Mouse (Mus musculus) stomach, embryonic 16.5 days (tissue): ENCODE measurements around the gene Serpinf2. TPM values are rescaled to one million over a fixed set of nuclear protein-coding genes. Genes with fewer than 3 reads are reported as not detected.
A peak's percentile ranks its signal among the peaks of the same experiment; 100 is the strongest.
"Not testable (repeated sequence)": the region's sequence is repeated elsewhere in the genome, so short reads cannot be mapped to it uniquely, and the experiment has no call there.

Source experiments
- ATAC-seq: fragments of 200-750 bp; cut with Nextera tagmentation; 2 replicates; pipeline ENCODE4 v1.8.0; 2017; ENCODE audit warnings: moderate number of reproducible peaks, moderate TSS enrichment; ENCODE audit not compliant: insufficient read depth, low FRiP score
- H3K27ac ChIP-seq: fragments of 300-500 bp; sonication (generic); 2 replicates; pipeline ENCODE4 v1.5.1; 2014; ENCODE audit warnings: low read length
- H3K27me3 ChIP-seq: fragments of 300-500 bp; sonication (generic); 2 replicates; pipeline ENCODE4 v1.6.1; 2014; ENCODE audit warnings: low read length, control low read depth, mixed read lengths; ENCODE audit not compliant: control insufficient read depth, insufficient read depth
- H3K36me3 ChIP-seq: fragments of 300-500 bp; sonication (generic); 2 replicates; pipeline ENCODE4 v1.6.1; 2014; ENCODE audit warnings: low read length; ENCODE audit not compliant: control insufficient read depth, insufficient read depth
- H3K4me1 ChIP-seq: fragments of 300-500 bp; sonication (generic); 2 replicates; pipeline ENCODE4 v1.6.1; 2014; ENCODE audit warnings: low read length, control low read depth, mixed read lengths; ENCODE audit not compliant: control insufficient read depth, insufficient read depth
- H3K4me2 ChIP-seq: fragments of 300-500 bp; sonication (generic); 2 replicates; pipeline ENCODE4 v1.6.1; 2014; ENCODE audit warnings: low read depth, low read length, mixed read lengths
- H3K4me3 ChIP-seq: fragments of 300-500 bp; sonication (generic); replicated peaks from 2 replicates; pipeline ENCODE4 v1.5.1; 2014; ENCODE audit warnings: mild to moderate bottlenecking, low read length
- H3K9ac ChIP-seq: fragments of 300-500 bp; sonication (generic); 2 replicates; pipeline ENCODE4 v1.6.1; 2014; ENCODE audit warnings: low read length
- H3K9me3 ChIP-seq: fragments of 300-500 bp; sonication (generic); replicated peaks from 2 replicates; pipeline ENCODE4 v1.6.1; 2016; ENCODE audit warnings: low read length, control low read depth; ENCODE audit not compliant: control insufficient read depth
- WGBS: fragments of 180-500 bp; shearing (Covaris S2); extraction: QIAGEN DNeasy Blood & Tissue Kit; methylation state at CpG from one replicate; pipeline ENCODE4 v1.1.7; 2014; 5-methylcytosine and 5-hydroxymethylcytosine counted together
- microRNA counts: library from miRNA; unstranded; fragments of <30 nt; microRNA quantifications from one replicate; lab custom pipeline; 2016
- microRNA-seq: library from miRNA; unstranded; fragments of <30 nt; microRNA quantifications from one replicate; pipeline ENCODE4, GENCODE M21; 2016
- polyA plus RNA-seq: library from polyadenylated mRNA; unstranded; fragments of >200 nt; fragmentation: Nextera tagmentation; extraction: Ambion mirVana; gene quantifications from 2 replicates; pipeline ENCODE4 v1.2.1, GENCODE M21; 2015

The Serpinf2 gene
- polyA plus RNA-seq, 1 experiment from 2014 or later, result 68.3 TPM

GRCm38 (mm10) chr11:75397452-75397851 lies 41.9 kb downstream of the Serpinf2 start:
- no peak for ATAC-seq
- Histone ChIP-seq H3K4me2 (no peak overlapping the region), H3K4me1 (peaks cover 2% of the 10 kb centered on the region; the same call in 1 of the 2 replicates), H3K9ac (no peak overlapping the region), H3K9me3 (no peaks in the 10 kb centered on the region), H3K27ac (no peak overlapping the region), H3K27me3 (no peaks in the 10 kb centered on the region), H3K36me3 (no peaks in the 10 kb centered on the region), H3K4me3 (no peak overlapping the region)
- WGBS, result 71% methylated on average over 7 of the region's 7 CpGs

DNA sequence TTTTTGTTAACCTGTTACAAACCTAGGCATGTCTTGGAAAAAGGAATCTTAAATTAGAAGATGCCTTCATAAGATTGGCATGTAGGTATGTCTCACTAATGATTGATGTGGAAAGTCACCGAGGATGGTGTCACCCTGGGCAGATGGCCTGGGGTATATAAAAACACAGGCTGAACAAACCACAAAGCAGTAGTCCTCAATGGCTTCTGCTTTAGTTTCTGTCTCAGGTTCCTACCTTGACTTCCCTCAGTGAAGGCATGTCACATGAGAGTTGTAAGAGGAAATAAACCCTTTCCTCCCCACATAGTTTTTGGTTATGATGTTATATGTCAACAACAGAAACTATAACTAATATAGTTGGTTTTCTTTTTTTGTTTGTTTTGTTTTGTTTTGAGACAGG lies 43.8 kb downstream of the Serpinf2 start:
- Histone ChIP-seq H3K36me3 (no peaks in the 10 kb centered on the region), H3K27ac (no peak overlapping the region), H3K9ac (no peak overlapping the region), H3K9me3 (no peaks in the 10 kb centered on the region), H3K4me3 (no peak overlapping the region), H3K27me3 (no peaks in the 10 kb centered on the region), H3K4me1 (no peaks in the 10 kb centered on the region), H3K4me2 (no peak overlapping the region)
- no peak for ATAC-seq
- WGBS, result 77% methylated on average over 1 of the region's 1 CpGs

DNA sequence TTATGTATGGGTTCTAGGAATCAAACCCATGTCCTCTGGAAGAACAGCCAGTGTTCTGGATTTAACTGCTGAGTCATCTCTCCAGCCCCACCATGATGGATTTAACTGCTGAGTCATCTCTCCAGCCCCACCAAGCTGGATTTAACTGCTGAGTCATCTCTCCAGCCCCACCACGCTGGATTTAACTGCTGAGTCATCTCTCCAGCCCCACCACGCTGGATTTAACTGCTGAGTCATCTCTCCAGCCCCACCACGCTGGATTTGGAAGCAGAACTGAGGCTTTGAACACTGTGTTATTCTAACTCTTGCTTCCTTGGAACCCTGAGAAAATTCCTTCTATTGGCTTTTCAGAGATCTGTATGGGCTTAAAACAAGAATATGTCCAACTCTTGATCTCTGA lies 55.9 kb downstream of the Serpinf2 start:
- not testable (repeated sequence) for H3K4me2 ChIP-seq, H3K4me1 ChIP-seq, ATAC-seq, H3K27me3 ChIP-seq, H3K27ac ChIP-seq, H3K9ac ChIP-seq, H3K9me3 ChIP-seq, H3K36me3 ChIP-seq, H3K4me3 ChIP-seq
- WGBS, result 47% methylated on average over 3 of the region's 3 CpGs

MicroRNAs encoded within 50 kb of the gene (microRNA counts, 519-probe panel; counts per million panel counts)
- microRNA mmu-miR-22 (lab: Ali Mortazavi, UCI), result 3,817 counts per million, percentile 89 among the panel's probes with 10 or more counts

Small RNA genes within 50 kb of the gene (microRNA-seq; reads per million reads assigned to microRNA genes)
- gene Mir22, result 4,425 reads per million, percentile 90 among the genes with 10 or more reads in this experiment

Other genes with a start within 250 kb of the Serpinf2 start
- gene Dph1, start 248.3 kb downstream of the Serpinf2 start, polyA plus RNA-seq, result 20.6 and 20.7 TPM in 2 replicates
- gene Rtn4rl1, start 245.8 kb downstream of the Serpinf2 start, polyA plus RNA-seq, result 1.3 and 1.4 TPM in 2 replicates
- 111 and 112 TPM in 2 replicates for gene Rpa1, start 91.3 kb downstream of the Serpinf2 start, polyA plus RNA-seq
- 8.1 and 9.8 TPM in 2 replicates for gene Smyd4, start 91.2 kb downstream of the Serpinf2 start, polyA plus RNA-seq
- 60.2 and 72.8 TPM in 2 replicates for gene Serpinf1, start 16.9 kb downstream of the Serpinf2 start, polyA plus RNA-seq
- gene Wdr81, start 15.1 kb upstream of the Serpinf2 start, polyA plus RNA-seq, result 6.8 and 7.0 TPM in 2 replicates
- gene Tlcd2, start 22.1 kb upstream of the Serpinf2 start, polyA plus RNA-seq, result 22.7 and 22.9 TPM in 2 replicates
- 42.4 and 43.8 TPM in 2 replicates for gene Prpf8, start 47.2 kb upstream of the Serpinf2 start, polyA plus RNA-seq
- 1.4 and 1.7 TPM in 2 replicates for gene Rilp, start 70.5 kb upstream of the Serpinf2 start, polyA plus RNA-seq
- 6.2 and 6.7 TPM in 2 replicates for gene Scarf1, start 73.9 kb upstream of the Serpinf2 start, polyA plus RNA-seq
- 4.1 and 5.0 TPM in 2 replicates for gene Slc43a2, start 92.1 kb upstream of the Serpinf2 start, polyA plus RNA-seq
- gene Pitpna, start 148.5 kb upstream of the Serpinf2 start, polyA plus RNA-seq, result 59.1 and 63.1 TPM in 2 replicates
- gene Inpp5k, start 191.4 kb upstream of the Serpinf2 start, polyA plus RNA-seq, result 20.6 and 24.2 TPM in 2 replicates
- 70.5 and 74.3 TPM in 2 replicates for gene Myo1c, start 210.9 kb upstream of the Serpinf2 start, polyA plus RNA-seq
- gene Crk, start 239.7 kb upstream of the Serpinf2 start, polyA plus RNA-seq, result 106 and 107 TPM in 2 replicates